ENCODE assay signal across 9 mouse cellular contexts in the genomic region with DNA sequence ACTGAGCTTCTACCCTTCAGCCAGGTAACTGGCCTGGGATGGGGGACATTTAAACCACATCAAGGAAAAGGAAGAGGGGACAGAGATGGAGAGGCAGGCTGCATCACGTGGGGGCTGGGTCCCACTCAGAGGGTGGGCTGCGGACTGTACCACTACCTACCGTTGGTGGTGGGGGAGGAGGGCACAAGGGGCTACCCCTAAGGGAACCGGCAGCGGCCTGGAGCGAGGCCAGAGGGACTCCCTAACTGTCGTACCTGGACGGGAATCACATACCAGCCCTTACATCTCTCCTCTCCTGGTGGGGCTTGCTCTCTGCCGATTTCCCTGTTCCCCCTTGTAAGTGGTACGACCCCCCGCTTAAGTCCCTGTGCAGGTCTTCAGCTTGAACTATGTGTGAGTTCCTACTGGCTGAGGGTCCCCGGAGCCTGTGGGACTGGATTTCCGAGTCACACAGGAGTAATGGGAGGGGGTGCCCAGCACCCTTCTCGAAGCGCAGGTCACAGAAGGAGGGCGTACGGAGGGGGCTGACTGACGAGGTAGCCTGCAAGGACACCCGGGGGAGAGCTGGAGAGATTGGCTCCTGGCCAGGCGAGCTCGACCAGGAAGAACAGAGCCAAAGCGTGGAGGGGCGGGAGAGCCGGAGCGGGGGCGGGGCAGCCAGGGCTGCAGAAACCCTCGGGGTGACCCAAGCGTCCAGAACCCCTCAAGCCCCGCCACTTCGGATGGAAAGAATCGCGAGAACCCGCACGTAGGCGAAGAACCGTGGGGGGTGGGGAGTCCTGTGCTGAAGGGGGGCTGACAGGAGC. TPM values are rescaled to one million over a fixed set of nuclear protein-coding genes. Genes with fewer than 3 reads are reported as not detected.
DNase-seq lines count a peak whose midpoint lies in the region; ATAC-seq and TF ChIP-seq lines count a peak whose summit lies in the region.
"Had no signal": no experiment of that assay in that cellular context is flagged by ENCODE, and none has a peak within 500 bp of the region (broad histone marks: within the 10 kb centered on the region; RNA-seq: fewer than 3 reads in every experiment).

No protein-coding gene starts in this region.

- no peaks in the 10 kb centered on the region for H3K79me3 ChIP-seq in C2C12 (ENCODE audit: low read depth)

- H3K27ac ChIP-seq in embryonic facial prominence, embryonic 11.5 days (replicated peaks; ENCODE audit: low read depth, low read length) = peak overlapping the region; percentile 54; the same call in 1 of the 2 replicates
- peak overlapping the region; percentile 96 for H3K27ac ChIP-seq in midbrain, embryonic 13.5 days

- peaks cover 25% of the 10 kb centered on the region for H3K4me1 ChIP-seq in embryonic facial prominence, embryonic 11.5 days (ENCODE audit: control insufficient read depth, insufficient read depth, low read length)
- H3K4me1 ChIP-seq in midbrain, embryonic 13.5 days (replicated peaks) = peaks cover 71% of the 10 kb centered on the region

- peak overlapping the region; percentile 94 for H3K4me2 ChIP-seq in embryonic facial prominence, embryonic 11.5 days (ENCODE audit: low read depth, low read length)
- peak overlapping the region; percentile 97 for H3K4me2 ChIP-seq in midbrain, embryonic 13.5 days (replicated peaks)

- ATAC-seq in CD4-positive, CD25-positive, alpha-beta regulatory T cell, adult 4 months = no peak
- ATAC-seq in embryonic facial prominence, embryonic 11.5 days (replicated peaks; ENCODE audit: insufficient number of reproducible peaks, low FRiP score, low TSS enrichment, low read depth) = peak; percentile 65
- peak; percentile 79 for ATAC-seq in midbrain, embryonic 13.5 days

- peak overlapping the region; percentile 66 for H3K9ac ChIP-seq in embryonic facial prominence, embryonic 11.5 days (replicated peaks; ENCODE audit: low read length)
- peak overlapping the region; percentile 81 for H3K9ac ChIP-seq in midbrain, embryonic 13.5 days (replicated peaks)

- H3K27me3 ChIP-seq in C2C12 (ENCODE audit: control insufficient read depth, insufficient read depth, insufficient read length) = no peaks in the 10 kb centered on the region
- peaks cover 52% of the 10 kb centered on the region for H3K27me3 ChIP-seq in embryonic facial prominence, embryonic 11.5 days (ENCODE audit: control insufficient read depth, insufficient read depth, low read length)
- H3K27me3 ChIP-seq in midbrain, embryonic 13.5 days = peaks cover 55% of the 10 kb centered on the region

- H3K4me3 ChIP-seq in C2C12 (ENCODE audit: insufficient read depth, poor library complexity, severe bottlenecking) = peak overlapping the region; percentile 2
- peak overlapping the region; percentile 53 for H3K4me3 ChIP-seq in embryonic facial prominence, embryonic 11.5 days (ENCODE audit: low read depth, low read length)
- peak overlapping the region; percentile 59 for H3K4me3 ChIP-seq in midbrain, embryonic 13.5 days (replicated peaks)

- TF ChIP-seq CTCF in C2C12 (IDR thresholded peaks at IDR 0.05; ENCODE audit: control insufficient read depth, insufficient read depth, insufficient read length) = no peak

- no peaks in the 10 kb centered on the region for H3K36me3 ChIP-seq in C2C12 (ENCODE audit: control insufficient read depth, insufficient read depth)
- no peaks in the 10 kb centered on the region for H3K36me3 ChIP-seq in embryonic facial prominence, embryonic 11.5 days (replicated peaks; ENCODE audit: control insufficient read depth, insufficient read depth, low read depth, low read length)
- no peaks in the 10 kb centered on the region for H3K36me3 ChIP-seq in midbrain, embryonic 13.5 days

- under 1% methylated on average over 36 of the region's 36 CpGs for WGBS in embryonic facial prominence, embryonic 11.5 days
- 0% methylated on average over 36 of the region's 36 CpGs for WGBS in midbrain, embryonic 13.5 days

- H3K79me2 ChIP-seq in C2C12 (ENCODE audit: control insufficient read depth, insufficient read depth) = no peaks in the 10 kb centered on the region

- peak; percentile 27 for DNase-seq in CD4-positive, CD25-positive, alpha-beta regulatory T cell, adult 2 months (ENCODE audit: low read depth, low spot score)
- peak; percentile 80 for DNase-seq in embryonic facial prominence, embryonic 11.5 days (ENCODE audit: low spot score)
- DNase-seq in heart, postnatal 4 days = peak; percentile 79
- peak; percentile 77 to 80 for DNase-seq in layer of hippocampus, postnatal 14 days (ENCODE audit: low spot score in 2 of 2)
- peak; percentile 73 for DNase-seq in yolk sac, embryonic 10.5 days (ENCODE audit: low spot score)

- no peaks in the 10 kb centered on the region for H3K9me3 ChIP-seq in embryonic facial prominence, embryonic 11.5 days (replicated peaks; ENCODE audit: control insufficient read depth, low read length)
- H3K9me3 ChIP-seq in midbrain, embryonic 13.5 days = no peaks in the 10 kb centered on the region

- peak overlapping the region; percentile 58 for H3ac ChIP-seq in C2C12 (ENCODE audit: control insufficient read depth, insufficient read length, low read depth)

TF ChIP-seq in C2C12, 6 proteins besides CTCF, POLR2A, EP300 and RAD21:
- TF ChIP-seq MYOD1 (IDR thresholded peaks at IDR 0.05; ENCODE audit: control insufficient read depth, insufficient read length, low read depth) (no peak), MYOG (IDR thresholded peaks at IDR 0.05; ENCODE audit: control insufficient read depth, extremely low read depth, insufficient read length) (no peak), USF1 (IDR thresholded peaks at IDR 0.05; ENCODE audit: low read depth) (peak; percentile 36)

RNA-seq across cellular contexts. Expression of a gene that starts 1.1 kb away (rescaled TPM):
- polyA plus RNA-seq in CD4-positive, CD25-positive, alpha-beta regulatory T cell, adult 4 months (2017; shearing (Covaris generic)) = not detected
- polyA plus RNA-seq in C2C12 (2012; fragmentation: generic; extraction: Trizol) = 4.2 TPM
- polyA plus RNA-seq in embryonic facial prominence, embryonic 11.5 days (2014; fragmentation: Nextera tagmentation; extraction: Ambion mirVana) = 0.92 and 0.97 TPM in 2 replicates
- total RNA-seq in heart, postnatal 4 days (2021) = 1 to 10 TPM; 3.1 to 3.7 TPM
- total RNA-seq in layer of hippocampus, postnatal 14 days (2021) = 10 to 100 TPM; 22.8 to 23.7 TPM
- 3.4 and 4.4 TPM in 2 replicates for polyA plus RNA-seq in midbrain, embryonic 13.5 days (2015; fragmentation: Nextera tagmentation; extraction: Ambion mirVana)

RNA-seq across cellular contexts. Expression of a gene that starts 4.8 kb away (rescaled TPM):
- not detected for polyA plus RNA-seq in CD4-positive, CD25-positive, alpha-beta regulatory T cell, adult 4 months (2017; shearing (Covaris generic))
- 0.32 TPM for polyA plus RNA-seq in C2C12 (2012; fragmentation: generic; extraction: Trizol)
- polyA plus RNA-seq in embryonic facial prominence, embryonic 11.5 days (2014; fragmentation: Nextera tagmentation; extraction: Ambion mirVana) = 2.1 and 2.8 TPM in 2 replicates
- total RNA-seq in heart, postnatal 4 days (2021) = under 1 TPM; 0.60 to 0.92 TPM
- total RNA-seq in layer of hippocampus, postnatal 14 days (2021) = not detected
- 0.44 and 0.52 TPM in 2 replicates for polyA plus RNA-seq in midbrain, embryonic 13.5 days (2015; fragmentation: Nextera tagmentation; extraction: Ambion mirVana)

RNA-seq across cellular contexts. Expression of a gene that starts 4.9 kb away (rescaled TPM):
- polyA plus RNA-seq in CD4-positive, CD25-positive, alpha-beta regulatory T cell, adult 4 months (2017; shearing (Covaris generic)) = 1 to 10 TPM; 2.9 to 4.5 TPM
- 37.7 TPM for polyA plus RNA-seq in C2C12 (2012; fragmentation: generic; extraction: Trizol)
- 3.0 and 3.6 TPM in 2 replicates for polyA plus RNA-seq in embryonic facial prominence, embryonic 11.5 days (2014; fragmentation: Nextera tagmentation; extraction: Ambion mirVana)
- total RNA-seq in heart, postnatal 4 days (2021) = 1 to 10 TPM; 3.1 to 5.1 TPM
- total RNA-seq in layer of hippocampus, postnatal 14 days (2021) = 1 to 10 TPM; 1.0 to 1.1 TPM
- polyA plus RNA-seq in midbrain, embryonic 13.5 days (2015; fragmentation: Nextera tagmentation; extraction: Ambion mirVana) = 0.83 and 0.85 TPM in 2 replicates

RNA-seq across cellular contexts. Expression of a gene that starts 14.5 kb away (rescaled TPM):
- not detected for polyA plus RNA-seq in CD4-positive, CD25-positive, alpha-beta regulatory T cell, adult 4 months (2017; shearing (Covaris generic))
- not detected for polyA plus RNA-seq in C2C12 (2012; fragmentation: generic; extraction: Trizol)
- polyA plus RNA-seq in embryonic facial prominence, embryonic 11.5 days (2014; fragmentation: Nextera tagmentation; extraction: Ambion mirVana) = not detected in 2 replicates
- total RNA-seq in heart, postnatal 4 days (2021) = not detected
- not detected for total RNA-seq in layer of hippocampus, postnatal 14 days (2021)
- polyA plus RNA-seq in midbrain, embryonic 13.5 days (2015; fragmentation: Nextera tagmentation; extraction: Ambion mirVana) = not detected in 2 replicates
- total RNA-seq: hematopoietic stem cell, adult 5-6 weeks had no signal

RNA-seq across cellular contexts. Expression of a gene that starts 17.7 kb away (rescaled TPM):
- polyA plus RNA-seq in CD4-positive, CD25-positive, alpha-beta regulatory T cell, adult 4 months (2017; shearing (Covaris generic)) = not detected
- polyA plus RNA-seq in C2C12 (2012; fragmentation: generic; extraction: Trizol) = not detected
- not detected in 2 replicates for polyA plus RNA-seq in embryonic facial prominence, embryonic 11.5 days (2014; fragmentation: Nextera tagmentation; extraction: Ambion mirVana)
- not detected for total RNA-seq in heart, postnatal 4 days (2021)
- not detected for total RNA-seq in layer of hippocampus, postnatal 14 days (2021)
- not detected in 2 replicates for polyA plus RNA-seq in midbrain, embryonic 13.5 days (2015; fragmentation: Nextera tagmentation; extraction: Ambion mirVana)
- total RNA-seq: hematopoietic stem cell, adult 5-6 weeks had no signal

Comparison
In these comparisons a context has a peak if more than half of its experiments do, and no peak if none do; other contexts are left out.
1. DNase-seq: peak in every context shown above with its lines; median percentile 80 in embryonic facial prominence, embryonic 11.5 days; 79 in heart, postnatal 4 days; 78 in layer of hippocampus, postnatal 14 days; 73 in yolk sac, embryonic 10.5 days; 27 in CD4-positive, CD25-positive, alpha-beta regulatory T cell, adult 2 months.
2. H3K4me3 ChIP-seq: peak in every context shown above with its lines; median percentile 59 in midbrain, embryonic 13.5 days; 53 in embryonic facial prominence, embryonic 11.5 days; 2 in C2C12.